Mouse (Mus musculus) inflammation-experienced regulatory T-cells, adult 6 months (primary cell): Measurements from ENCODE around the gene Nlrc4. TPM values are rescaled to one million over a fixed set of nuclear protein-coding genes. Genes with fewer than 3 reads are reported as not detected.
A peak's percentile ranks its signal among the peaks of the same experiment; 100 is the strongest.
"Not testable (repeated sequence)": the region's sequence is repeated elsewhere in the genome, so short reads cannot be mapped to it uniquely, and the experiment has no call there.

Source experiments
- ATAC-seq: one replicate; pipeline ENCODE4 v1.8.0; 2017
- polyA plus RNA-seq, 3 experiments: library from polyadenylated mRNA; unstranded; fragments of 100-300 nt; shearing (Covaris generic); gene quantifications; one replicate each; pipeline ENCODE4 v1.2.1; 2017

Nlrc4 gene
- 1 to 10 TPM in 1 of 3 experiments, under 1 TPM in 2; 0.83 to 1.1 (median 0.93) TPM for polyA plus RNA-seq

GRCm38 (mm10) chr17:74458711-74459408 lies at the start of gene Nlrc4:
Nlrc4 (minus strand) TSS chr17:74459142.
- no peak for ATAC-seq

- no peak for ATAC-seq
These were observed 49.7 kb upstream of the Nlrc4 start for GRCm38 (mm10) chr17:74508600-74508999.

GRCm38 (mm10) chr17:74507934-74508333 lies 49.0 kb upstream of the Nlrc4 start:
- ATAC-seq, result no peak

GRCm38 (mm10) chr17:74501085-74501484 lies 42.1 kb upstream of the Nlrc4 start:
- peak; percentile 21 for ATAC-seq

GRCm38 (mm10) chr17:74500204-74500603 lies 41.3 kb upstream of the Nlrc4 start:
- ATAC-seq, result no peak

- no peak for ATAC-seq
These were observed 32.6 kb upstream of the Nlrc4 start for GRCm38 (mm10) chr17:74491565-74491964.

- ATAC-seq, result no peak
These were observed 30.9 kb upstream of the Nlrc4 start for GRCm38 (mm10) chr17:74489901-74490220.

GRCm38 (mm10) chr17:74489024-74489900 lies 30.3 kb upstream of the Nlrc4 start, which contains the start of gene Yipf4:
Yipf4 (plus strand) TSS chr17:74489493.
- ATAC-seq, result peak; percentile 100

- ATAC-seq, result no peak
These were observed 21.6 kb upstream of the Nlrc4 start for GRCm38 (mm10) chr17:74480361-74481069.

- not testable (repeated sequence) for ATAC-seq
These were observed 11.2 kb upstream of the Nlrc4 start for GRCm38 (mm10) chr17:74470133-74470532.

- not testable (repeated sequence) for ATAC-seq
These were observed 9.0 kb upstream of the Nlrc4 start for GRCm38 (mm10) chr17:74467981-74468380.

- ATAC-seq, result no peak
These were observed 4.6 kb upstream of the Nlrc4 start for GRCm38 (mm10) chr17:74463510-74463909.

- no peak for ATAC-seq
These were observed 817 bp downstream of the Nlrc4 start for GRCm38 (mm10) chr17:74457972-74458677.

GRCm38 (mm10) chr17:74456825-74457224 lies 2.1 kb downstream of the Nlrc4 start:
- no peak for ATAC-seq

GRCm38 (mm10) chr17:74455426-74455825 lies 3.5 kb downstream of the Nlrc4 start:
- no peak for ATAC-seq

- no peak for ATAC-seq
These were observed 4.3 kb downstream of the Nlrc4 start for GRCm38 (mm10) chr17:74454660-74455059.

GRCm38 (mm10) chr17:74453928-74454327 lies 5.0 kb downstream of the Nlrc4 start:
- no peak for ATAC-seq

GRCm38 (mm10) chr17:74449776-74450175 lies 9.2 kb downstream of the Nlrc4 start:
- no peak for ATAC-seq

- no peak for ATAC-seq
These were observed 18.5 kb downstream of the Nlrc4 start for GRCm38 (mm10) chr17:74440486-74440885.

GRCm38 (mm10) chr17:74437762-74438161 lies 21.2 kb downstream of the Nlrc4 start:
- no peak for ATAC-seq

GRCm38 (mm10) chr17:74432631-74433030 lies 26.3 kb downstream of the Nlrc4 start:
- no peak for ATAC-seq

- no peak for ATAC-seq
These were observed 27.5 kb downstream of the Nlrc4 start for GRCm38 (mm10) chr17:74431481-74431880.
